Mouse (Mus musculus) embryonic fibroblast, embryonic 13.5 days (primary cell): ENCODE measurements at regions not wholly inside any gene's neighbourhood (a gene's known extent, or its start where the extent isn't known, plus 50 kb on each side); places are given as distances from the start of the nearest gene placed in this dataset.

Source experiments
- CTCF ChIP-seq: IDR thresholded peaks from 2 replicates; pipeline ENCODE4 v1.5.1; 2011; ENCODE audit warnings: mild to moderate bottlenecking, control low read depth, low read length, moderate library complexity, borderline replicate concordance; ENCODE audit not compliant: insufficient read depth
- POLR2A ChIP-seq: IDR thresholded peaks from 2 replicates; pipeline ENCODE4 v1.6.1; 2011; ENCODE audit warnings: low read depth, mild to moderate bottlenecking, control low read depth, low read length, moderate library complexity

- TF ChIP-seq CTCF = no peak
- no peak for TF ChIP-seq POLR2A
Measured at GRCm38 (mm10) chr7:70787966-70788365, 421.4 kb upstream of the Nr2f2 start.
